Mouse (Mus musculus): ENCODE measurements around the gene Selenos.

- no peak for TF ChIP-seq MAZ (IDR thresholded peaks at IDR 0.05; ENCODE audit: low read depth, low read length)
- no peak for TF ChIP-seq MXI1 (IDR thresholded peaks at IDR 0.05; ENCODE audit: low read depth, low read length)
- TF ChIP-seq TBP (IDR thresholded peaks at IDR 0.05; ENCODE audit: low read depth, low read length): no peak
- no peak for TF ChIP-seq POLR2A (IDR thresholded peaks at IDR 0.05; ENCODE audit: control insufficient read depth in 1 of 2, insufficient read depth in 1 of 2, low read depth in 1 of 2, low read length in 2 of 2, poor library complexity in 1 of 2)
Measured at GRCm38 (mm10) chr7:66076411-66076810, 3.0 kb upstream of the Selenos start.
